Mouse (Mus musculus): ENCODE results near the gene Serp1.
"Not testable (repeated sequence)": the region's sequence is repeated elsewhere in the genome, so short reads cannot be mapped to it uniquely, and the experiment has no call there.

The Serp1 gene

GRCm38 (mm10) chr3:58508020-58508750 is 17.5 kb downstream of the Serp1 start:
- DNase-seq (ENCODE audit: low spot score in 2 of 2): no peak

- no peak for DNase-seq (ENCODE audit: low spot score in 2 of 2)
Measured at GRCm38 (mm10) chr3:58504676-58505075, 21.0 kb downstream of the Serp1 start.

GRCm38 (mm10) chr3:58503720-58504333 is 21.9 kb downstream of the Serp1 start:
- DNase-seq (ENCODE audit: low spot score in 2 of 2): no peak

- DNase-seq (ENCODE audit: low spot score in 2 of 2): no peak
Measured at GRCm38 (mm10) chr3:58501961-58502360, 23.7 kb downstream of the Serp1 start.

GRCm38 (mm10) chr3:58493621-58494020 is 32.1 kb downstream of the Serp1 start:
- DNase-seq (ENCODE audit: low spot score in 2 of 2): peak in 1 of 2 experiments; percentile 43

GRCm38 (mm10) chr3:58490787-58491186 is 34.9 kb downstream of the Serp1 start:
- peak; percentile 36 to 53 for DNase-seq (ENCODE audit: low spot score in 2 of 2)

- no peak for DNase-seq (ENCODE audit: low spot score in 2 of 2)
Measured at GRCm38 (mm10) chr3:58487999-58488775, 37.5 kb downstream of the Serp1 start.

- no peak for DNase-seq (ENCODE audit: low spot score in 2 of 2)
Measured at GRCm38 (mm10) chr3:58487121-58487520, 38.6 kb downstream of the Serp1 start.

GRCm38 (mm10) chr3:58485883-58486282 is 39.8 kb downstream of the Serp1 start:
- DNase-seq (ENCODE audit: low spot score in 2 of 2): no peak

GRCm38 (mm10) chr3:58478755-58479455 is 46.8 kb downstream of the Serp1 start:
- DNase-seq (ENCODE audit: low spot score in 2 of 2): no peak

- not testable (repeated sequence) for DNase-seq (ENCODE audit: low spot score in 2 of 2)
Measured at GRCm38 (mm10) chr3:58475298-58475697, 50.4 kb downstream of the Serp1 start.
